Mouse (Mus musculus): ENCODE measurements around the gene Stx5a.
A peak's percentile ranks its signal among the peaks of the same experiment; 100 is the strongest.

Gene Stx5a

DNA sequence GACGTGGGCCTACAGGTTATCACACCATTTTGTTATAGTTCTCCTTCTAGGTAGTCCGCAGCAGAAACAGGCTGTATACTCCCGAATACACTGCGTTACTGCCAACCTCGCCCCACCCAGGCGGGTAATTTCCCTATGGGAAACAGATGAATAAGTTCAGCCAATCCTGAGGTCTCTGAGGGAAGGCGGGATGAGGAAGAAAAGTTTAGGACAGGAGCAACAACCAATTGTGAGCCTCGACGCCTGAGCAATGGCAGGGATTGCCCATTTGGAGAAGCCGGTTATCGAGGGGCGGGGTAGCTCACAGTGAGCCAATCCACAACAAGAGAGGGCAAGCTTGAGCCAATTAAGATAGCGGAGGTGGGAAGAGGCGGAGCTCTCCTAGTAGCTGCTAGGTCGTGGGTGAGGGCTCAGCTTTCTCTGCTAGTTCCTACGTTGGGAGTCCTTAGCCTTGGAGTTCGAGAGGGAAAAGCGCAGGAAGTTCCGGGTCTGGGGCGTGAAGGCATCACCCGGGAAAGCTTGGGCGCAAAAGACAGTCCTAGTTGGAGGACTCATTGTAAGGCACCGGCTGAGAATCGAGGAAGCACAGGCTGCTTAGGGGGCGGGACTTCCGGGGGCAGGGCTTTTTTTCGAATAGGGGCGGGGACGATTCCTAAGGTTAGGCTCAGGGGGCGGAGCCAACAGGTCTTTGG, 61.1 kb downstream of the Stx5a start, which contains the start of gene Zbtb3:
TSS of gene Zbtb3 (plus strand) at position 426 of the 692 bp plus-strand sequence.
- peak; percentile 97 to 99 for DNase-seq (ENCODE audit: low spot score in 2 of 2)

GRCm38 (mm10) chr19:8803204-8803780, 62.1 kb downstream of the Stx5a start:
- no peak for DNase-seq (ENCODE audit: low spot score in 2 of 2)

GRCm38 (mm10) chr19:8803879-8804660, 62.9 kb downstream of the Stx5a start:
- no peak for DNase-seq (ENCODE audit: low spot score in 2 of 2)
